ENCODE assay signal across 21 mouse cellular contexts in genomic region chr1:40179493-40179892, GRCm38 (mm10). TPM values are rescaled to one million over a fixed set of nuclear protein-coding genes. Genes with fewer than 3 reads are reported as not detected.
DNase-seq lines count a peak whose midpoint lies in the region; ATAC-seq lines count a peak whose summit lies in the region.
"Had no signal": no experiment of that assay in that cellular context is flagged by ENCODE, and none has a peak within 500 bp of the region (broad histone marks: within the 10 kb centered on the region; RNA-seq: fewer than 3 reads in every experiment).

No protein-coding gene starts in this region.

- no peaks in the 10 kb centered on the region for H3K4me1 ChIP-seq in embryonic facial prominence, embryonic 11.5 days (ENCODE audit: control insufficient read depth, insufficient read depth, low read length)
- H3K4me1 ChIP-seq in embryonic facial prominence, embryonic 10.5 days = peaks cover 2% of the 10 kb centered on the region; the same call in 1 of the 2 replicates
- H3K4me1 ChIP-seq in heart, embryonic 15.5 days (replicated peaks) = peaks cover 18% of the 10 kb centered on the region
- H3K4me1 ChIP-seq in intestine, embryonic 15.5 days (replicated peaks) = no peaks in the 10 kb centered on the region
- H3K4me1 ChIP-seq: hindbrain, embryonic 15.5 days; limb, embryonic 13.5 days; midbrain, embryonic 13.5 days had no signal

- H3K36me3 ChIP-seq in embryonic facial prominence, embryonic 11.5 days (replicated peaks; ENCODE audit: control insufficient read depth, insufficient read depth, low read depth, low read length) = no peaks in the 10 kb centered on the region
- H3K36me3 ChIP-seq in embryonic facial prominence, embryonic 10.5 days (replicated peaks) = no peaks in the 10 kb centered on the region
- H3K36me3 ChIP-seq in heart, embryonic 15.5 days = no peaks in the 10 kb centered on the region
- H3K36me3 ChIP-seq in intestine, embryonic 15.5 days = no peaks in the 10 kb centered on the region
- H3K36me3 ChIP-seq: embryonic facial prominence, embryonic 15.5 days; G1E; hindbrain, embryonic 15.5 days; limb, embryonic 13.5 days; midbrain, embryonic 13.5 days had no signal

- DNase-seq in embryonic facial prominence, embryonic 11.5 days (ENCODE audit: low spot score) = peak; percentile 3
- DNase-seq in embryonic facial prominence, embryonic 10.5 days (ENCODE audit: low spot score) = no peak
- peak; percentile 10 for DNase-seq in ovary, postnatal 36 days (ENCODE audit: low spot score)
- DNase-seq in ovary, postnatal 14 days (ENCODE audit: low spot score) = no peak
- no peak for DNase-seq in cerebellum, adult 11-12 months
- DNase-seq: cerebellum, postnatal 36 days; forebrain, postnatal 0 days; gastrocnemius, postnatal 14 days; kidney, postnatal 14 days; layer of hippocampus, postnatal 36 days; lung, postnatal 10 days; spleen, adult 18-20 months had no signal

- H3K4me3 ChIP-seq in embryonic facial prominence, embryonic 11.5 days (ENCODE audit: low read depth, low read length) = no peak overlapping the region
- no peak overlapping the region for H3K4me3 ChIP-seq in embryonic facial prominence, embryonic 10.5 days
- H3K4me3 ChIP-seq in heart, embryonic 15.5 days = no peak overlapping the region
- H3K4me3 ChIP-seq in intestine, embryonic 15.5 days (replicated peaks) = no peak overlapping the region
- H3K4me3 ChIP-seq: embryonic facial prominence, embryonic 15.5 days; hindbrain, embryonic 15.5 days; limb, embryonic 13.5 days; midbrain, embryonic 13.5 days had no signal

- WGBS in embryonic facial prominence, embryonic 11.5 days = 55% methylated on average over 1 of the region's 1 CpGs
- 54% methylated on average over 1 of the region's 1 CpGs for WGBS in embryonic facial prominence, embryonic 10.5 days
- WGBS in heart, embryonic 15.5 days = 23% methylated on average over 1 of the region's 1 CpGs
- WGBS in intestine, embryonic 15.5 days = 55% methylated on average over 1 of the region's 1 CpGs

- no peaks in the 10 kb centered on the region for H3K27me3 ChIP-seq in embryonic facial prominence, embryonic 11.5 days (ENCODE audit: control insufficient read depth, insufficient read depth, low read length)
- H3K27me3 ChIP-seq in embryonic facial prominence, embryonic 10.5 days (replicated peaks; ENCODE audit: low read depth, poor library complexity, severe bottlenecking) = no peaks in the 10 kb centered on the region
- H3K27me3 ChIP-seq in heart, embryonic 15.5 days = no peaks in the 10 kb centered on the region
- no peaks in the 10 kb centered on the region for H3K27me3 ChIP-seq in intestine, embryonic 15.5 days (replicated peaks)
- H3K27me3 ChIP-seq: embryonic facial prominence, embryonic 15.5 days; hindbrain, embryonic 15.5 days; limb, embryonic 13.5 days; midbrain, embryonic 13.5 days had no signal

- no peak for ATAC-seq in embryonic facial prominence, embryonic 11.5 days (replicated peaks; ENCODE audit: insufficient number of reproducible peaks, low FRiP score, low TSS enrichment, low read depth)
- ATAC-seq in heart, embryonic 15.5 days (replicated peaks; ENCODE audit: insufficient number of reproducible peaks, insufficient read depth, low FRiP score, low read depth) = peak; percentile 71
- ATAC-seq in intestine, embryonic 15.5 days = no peak
- no peak for ATAC-seq in cerebellum, adult (ENCODE audit: insufficient number of reproducible peaks, low FRiP score, low TSS enrichment)
- ATAC-seq: activated CD4-positive, CD25-positive, alpha-beta regulatory T cell, adult 4 months; forebrain, postnatal 0 days; midbrain, embryonic 13.5 days had no signal

- H3K27ac ChIP-seq in embryonic facial prominence, embryonic 11.5 days (replicated peaks; ENCODE audit: low read depth, low read length) = no peak overlapping the region
- H3K27ac ChIP-seq in embryonic facial prominence, embryonic 10.5 days (replicated peaks) = no peak overlapping the region
- H3K27ac ChIP-seq in heart, embryonic 15.5 days = peak overlapping the region; percentile 64
- no peak overlapping the region for H3K27ac ChIP-seq in intestine, embryonic 15.5 days
- H3K27ac ChIP-seq: embryonic facial prominence, embryonic 15.5 days; hindbrain, embryonic 15.5 days; limb, embryonic 13.5 days; midbrain, embryonic 13.5 days had no signal

- no peak overlapping the region for H3K9ac ChIP-seq in embryonic facial prominence, embryonic 11.5 days (replicated peaks; ENCODE audit: low read length)
- H3K9ac ChIP-seq in heart, embryonic 15.5 days = no peak overlapping the region
- H3K9ac ChIP-seq in intestine, embryonic 15.5 days = no peak overlapping the region
- H3K9ac ChIP-seq: embryonic facial prominence, embryonic 15.5 days; forebrain, postnatal 0 days; hindbrain, embryonic 15.5 days; limb, embryonic 13.5 days; midbrain, embryonic 13.5 days had no signal

- H3K4me2 ChIP-seq in embryonic facial prominence, embryonic 11.5 days (ENCODE audit: low read depth, low read length) = no peak overlapping the region
- H3K4me2 ChIP-seq in heart, embryonic 15.5 days = no peak overlapping the region
- H3K4me2 ChIP-seq in intestine, embryonic 15.5 days (replicated peaks) = no peak overlapping the region
- H3K4me2 ChIP-seq: embryonic facial prominence, embryonic 15.5 days; hindbrain, embryonic 15.5 days; limb, embryonic 13.5 days; midbrain, embryonic 13.5 days had no signal

- no peaks in the 10 kb centered on the region for H3K9me3 ChIP-seq in embryonic facial prominence, embryonic 11.5 days (replicated peaks; ENCODE audit: control insufficient read depth, low read length)
- no peaks in the 10 kb centered on the region for H3K9me3 ChIP-seq in embryonic facial prominence, embryonic 10.5 days
- H3K9me3 ChIP-seq in heart, embryonic 15.5 days (replicated peaks) = no peaks in the 10 kb centered on the region
- no peaks in the 10 kb centered on the region for H3K9me3 ChIP-seq in intestine, embryonic 15.5 days
- H3K9me3 ChIP-seq: embryonic facial prominence, embryonic 15.5 days; G1E; limb, embryonic 13.5 days; midbrain, embryonic 13.5 days had no signal

RNA-seq across cellular contexts. Expression of gene Il1r1, which starts 45.4 kb away (rescaled TPM):
- polyA plus RNA-seq in embryonic facial prominence, embryonic 11.5 days (2014; fragmentation: Nextera tagmentation; extraction: Ambion mirVana) = 1.00 and 1.8 TPM in 2 replicates
- 0.45 and 0.62 TPM in 2 replicates for polyA plus RNA-seq in embryonic facial prominence, embryonic 10.5 days (2016; fragmentation: Nextera tagmentation; extraction: Ambion mirVana)
- 7.0 and 8.7 TPM in 2 replicates for polyA plus RNA-seq in heart, embryonic 15.5 days (2015; fragmentation: Nextera tagmentation; extraction: Ambion mirVana)
- 6.4 and 7.5 TPM in 2 replicates for polyA plus RNA-seq in intestine, embryonic 15.5 days (2015; fragmentation: Nextera tagmentation; extraction: Ambion mirVana)
- polyA plus RNA-seq: G1E had no signal

Comparison
In these comparisons a context has a peak if more than half of its experiments do, and no peak if none do; other contexts are left out.
1. DNase-seq: peak in embryonic facial prominence, embryonic 11.5 days (single experiment) and ovary, postnatal 36 days (single experiment); none in embryonic facial prominence, embryonic 10.5 days (single experiment), ovary, postnatal 14 days (single experiment) and cerebellum, adult 11-12 months (single experiment).